Mouse (Mus musculus): ENCODE results near the gene Lman2.

Gene Lman2

DNA sequence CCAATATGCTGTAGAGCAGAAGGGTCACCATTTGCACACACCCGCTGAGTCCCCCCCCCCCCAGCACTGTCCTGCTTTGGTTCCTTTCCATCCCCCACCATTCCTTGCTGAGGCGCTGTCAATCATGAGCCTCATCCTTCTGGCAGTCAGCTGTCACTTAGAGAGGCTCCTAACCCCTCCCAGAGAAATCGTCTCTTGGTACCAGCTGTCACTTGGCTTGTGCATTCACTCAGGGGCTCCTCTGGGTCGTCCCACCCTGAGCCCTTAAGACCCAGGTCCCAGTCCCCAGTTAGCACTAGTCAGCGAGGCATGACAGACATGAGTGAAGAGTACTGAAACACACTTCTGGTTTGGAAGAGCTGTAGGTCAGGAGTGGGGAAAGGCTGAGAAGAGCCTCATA, 9.2 kb upstream of the Lman2 start:
- CTCF ChIA-PET = interaction anchor here (0.7 kb wide), 1 partner anchor 45 kb away, joined by 3 read pairs; no protein-coding TSS in a partner anchor

DNA sequence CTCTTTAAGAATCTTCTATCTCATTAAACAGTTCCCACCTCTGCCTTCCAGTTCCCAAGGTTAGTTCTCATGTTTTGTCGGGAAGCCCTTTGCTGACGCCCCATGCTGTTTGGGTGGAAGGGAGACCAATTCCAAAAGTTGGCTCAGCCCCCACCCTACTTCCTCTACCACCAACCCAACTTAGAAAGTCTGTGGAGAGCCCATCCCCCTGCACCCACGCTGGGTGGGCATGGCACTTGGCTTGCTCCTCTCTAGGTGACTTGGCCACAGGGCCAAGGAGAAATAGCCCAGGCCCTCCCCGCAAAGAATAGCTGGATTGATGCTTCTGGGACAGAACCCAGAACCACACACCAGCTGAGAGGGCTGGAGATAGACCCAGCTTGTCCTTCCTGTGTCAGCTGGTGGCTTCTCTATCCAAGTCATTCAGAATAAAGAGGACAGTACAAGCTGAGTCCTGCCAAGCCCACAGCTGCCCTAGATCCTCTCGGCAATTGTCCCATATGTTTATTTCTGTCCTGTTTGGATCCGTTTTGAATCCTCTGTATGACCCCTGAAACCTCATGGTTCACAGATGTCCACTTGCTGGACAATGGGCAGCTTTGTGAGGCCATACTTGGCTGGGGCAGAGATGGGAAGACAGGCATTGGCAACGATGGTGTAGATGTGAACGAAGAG, 8.6 kb upstream of the Lman2 start:
- CTCF ChIA-PET = no interaction called here

DNA sequence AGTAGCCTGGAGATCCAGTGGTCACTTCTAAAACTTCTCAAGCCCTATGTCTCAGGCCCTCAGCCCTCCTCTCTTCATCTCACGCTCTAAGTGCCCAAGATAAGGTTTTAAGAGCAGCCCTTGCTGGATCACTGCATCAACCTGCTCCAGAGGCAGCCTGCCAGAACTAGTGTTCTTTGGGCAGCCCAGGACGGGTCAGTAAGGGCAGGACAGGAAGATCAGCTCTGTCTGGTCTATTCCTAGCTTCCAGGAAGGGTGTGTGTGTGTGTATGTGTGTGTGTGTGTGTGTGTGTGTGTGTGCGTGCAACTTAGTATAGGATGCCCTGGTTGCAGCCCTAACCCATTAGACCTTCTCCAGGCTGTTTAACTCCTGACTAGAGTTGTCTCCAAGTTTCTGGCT, 7.7 kb upstream of the Lman2 start:
- CTCF ChIA-PET = no interaction called here

- CTCF ChIA-PET = no interaction called here
Measured at GRCm38 (mm10) chr13:55369531-55370114, 7.0 kb upstream of the Lman2 start, which contains the start of gene Rgs14. Rgs14 (plus strand) TSS chr13:55369732.

DNA sequence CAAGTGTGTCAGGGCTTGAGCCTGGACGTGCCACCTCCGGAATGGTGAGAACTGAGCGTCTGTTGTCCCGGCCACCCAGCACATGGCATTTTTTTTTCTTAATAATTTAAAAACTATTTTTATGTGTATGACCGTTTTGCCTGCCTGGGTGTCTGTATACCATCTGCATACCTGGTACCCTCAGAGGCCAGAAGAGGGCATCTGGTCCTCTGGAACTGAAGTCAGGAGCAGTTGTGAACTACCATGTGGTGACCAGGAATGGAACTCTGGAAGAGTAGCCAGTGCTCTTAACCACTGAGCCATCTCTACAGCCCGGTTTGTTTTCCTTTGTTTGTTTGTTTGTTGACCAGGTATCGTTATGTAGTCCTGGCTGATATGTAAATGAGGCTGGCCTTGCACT, 5.8 kb upstream of the Lman2 start:
- CTCF ChIA-PET = no interaction called here

- CTCF ChIA-PET = no interaction called here
Measured at GRCm38 (mm10) chr13:55361974-55362452, 570 bp downstream of the Lman2 start.

DNA sequence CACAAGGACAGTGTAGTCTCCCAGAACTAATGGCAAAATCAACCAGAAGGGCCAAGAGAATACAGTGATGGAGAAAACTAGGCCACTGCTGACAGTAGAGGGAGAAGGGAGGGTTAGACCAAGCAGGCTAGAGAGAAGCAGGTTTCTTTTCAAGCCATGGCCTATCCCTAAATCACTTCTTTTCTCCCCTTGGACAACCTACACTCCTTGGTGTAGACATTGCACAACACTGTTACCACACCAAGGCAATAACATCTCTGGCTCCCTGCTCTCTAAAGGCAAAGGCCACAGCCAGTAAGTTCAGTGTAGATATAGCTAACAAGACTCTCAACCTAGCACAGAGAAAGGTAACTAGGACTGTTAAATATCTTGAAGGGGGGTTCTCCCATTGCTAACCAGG, 1.4 kb downstream of the Lman2 start:
- CTCF ChIA-PET = no interaction called here

- CTCF ChIA-PET = no interaction called here
Measured at GRCm38 (mm10) chr13:55346745-55347144, 15.8 kb downstream of the Lman2 start.

DNA sequence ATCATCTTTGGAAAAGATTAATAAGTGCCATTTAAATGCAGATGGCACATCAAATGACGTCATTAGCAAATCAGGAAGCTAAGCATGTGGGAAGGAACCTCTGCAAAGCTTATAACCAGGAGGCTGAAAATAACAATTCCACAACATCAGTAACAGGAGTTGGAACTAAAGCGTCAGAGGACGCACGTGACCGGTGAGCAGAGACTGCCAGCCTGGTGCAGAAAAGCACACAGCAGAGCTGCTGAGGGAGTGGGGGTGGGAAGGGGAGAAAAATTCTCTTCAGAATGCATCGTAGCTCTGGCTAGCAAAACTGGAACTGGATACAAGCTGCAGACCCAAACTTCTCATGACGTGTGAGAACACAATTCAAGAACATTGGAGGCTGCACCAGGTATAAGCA, 18.3 kb downstream of the Lman2 start:
- CTCF ChIA-PET = no interaction called here

GRCm38 (mm10) chr13:55342469-55342868, 20.1 kb downstream of the Lman2 start:
- CTCF ChIA-PET = no interaction called here

- CTCF ChIA-PET = no interaction called here
Measured at GRCm38 (mm10) chr13:55339259-55339658, 23.3 kb downstream of the Lman2 start.

DNA sequence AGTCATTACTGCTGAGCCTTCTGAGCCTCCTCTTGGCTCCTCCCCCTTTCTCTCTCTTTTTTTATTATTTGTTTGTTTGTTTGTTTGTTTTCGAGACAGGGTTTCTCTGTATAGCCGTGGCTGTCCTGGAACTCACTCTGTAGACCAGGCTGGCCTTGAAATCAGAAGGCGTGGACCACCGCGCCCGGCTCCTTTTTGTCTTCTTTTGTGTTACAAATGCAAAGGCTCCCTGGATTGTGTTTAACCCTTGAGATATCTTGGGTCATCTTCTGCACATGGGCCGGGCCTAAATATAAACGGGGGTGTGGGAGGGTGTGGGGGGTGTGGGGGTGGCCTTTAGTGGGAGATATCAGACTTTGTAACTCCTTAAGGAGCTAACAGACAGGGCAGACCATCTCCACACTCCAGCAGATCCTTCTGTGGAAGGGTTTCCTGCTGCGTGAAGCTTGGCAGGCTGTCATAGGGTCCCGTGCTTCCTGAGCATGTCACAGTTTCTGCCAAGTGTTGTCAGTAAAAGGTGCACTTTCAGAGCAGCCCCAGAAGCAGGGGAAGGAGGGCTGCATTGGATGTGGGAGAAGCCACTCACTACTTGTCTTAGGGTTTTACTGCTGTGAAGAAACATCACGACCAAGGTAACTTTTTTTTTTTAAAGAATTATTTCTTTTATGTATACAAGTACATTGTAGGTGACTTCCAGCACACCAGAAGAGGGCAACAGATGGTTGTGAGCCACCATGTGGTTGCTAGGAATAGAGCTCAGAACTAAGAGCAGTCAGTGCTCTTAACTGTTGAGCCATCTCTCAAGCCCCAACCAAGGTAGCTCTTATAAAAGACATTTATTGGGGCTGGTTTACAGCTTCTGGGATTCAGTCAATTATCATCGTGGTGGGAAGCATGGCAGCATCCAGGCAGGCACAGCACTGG, 24.2 kb downstream of the Lman2 start:
- CTCF ChIA-PET = no interaction called here

DNA sequence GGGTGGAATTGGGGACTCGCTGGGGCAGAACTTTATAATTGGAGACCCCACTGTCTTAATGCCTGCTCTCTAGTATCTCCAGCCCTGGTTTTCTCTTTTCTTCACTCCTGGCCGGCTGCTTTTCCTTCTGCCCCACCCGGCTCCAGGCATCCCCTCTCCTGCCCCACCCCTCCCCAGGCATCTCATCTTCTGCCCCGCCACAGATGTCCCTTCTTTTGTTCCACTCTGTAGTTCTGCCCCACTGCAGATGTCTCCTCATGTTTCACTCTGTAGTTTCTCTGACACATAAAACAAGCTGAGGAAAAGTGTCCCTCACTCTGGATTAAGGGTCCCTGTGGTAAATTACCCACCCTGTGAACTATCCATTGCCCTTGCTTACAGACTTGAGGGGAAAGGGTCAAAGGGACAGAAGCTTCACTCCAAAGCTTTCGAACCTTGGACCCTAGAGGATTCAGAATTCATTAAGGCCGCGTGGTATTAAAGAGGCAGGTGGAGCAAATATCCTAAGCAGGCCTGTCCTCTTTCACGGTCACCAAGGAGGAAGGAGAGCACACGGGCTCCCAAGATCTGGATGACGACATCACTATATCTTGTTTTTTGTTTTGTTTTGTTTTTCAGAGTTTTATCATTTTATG, 25.1 kb downstream of the Lman2 start:
- CTCF ChIA-PET = no interaction called here

- CTCF ChIA-PET = no interaction called here
Measured at GRCm38 (mm10) chr13:55335701-55336100, 26.9 kb downstream of the Lman2 start.

- CTCF ChIA-PET = no interaction called here
Measured at GRCm38 (mm10) chr13:55332331-55332730, 30.3 kb downstream of the Lman2 start.

DNA sequence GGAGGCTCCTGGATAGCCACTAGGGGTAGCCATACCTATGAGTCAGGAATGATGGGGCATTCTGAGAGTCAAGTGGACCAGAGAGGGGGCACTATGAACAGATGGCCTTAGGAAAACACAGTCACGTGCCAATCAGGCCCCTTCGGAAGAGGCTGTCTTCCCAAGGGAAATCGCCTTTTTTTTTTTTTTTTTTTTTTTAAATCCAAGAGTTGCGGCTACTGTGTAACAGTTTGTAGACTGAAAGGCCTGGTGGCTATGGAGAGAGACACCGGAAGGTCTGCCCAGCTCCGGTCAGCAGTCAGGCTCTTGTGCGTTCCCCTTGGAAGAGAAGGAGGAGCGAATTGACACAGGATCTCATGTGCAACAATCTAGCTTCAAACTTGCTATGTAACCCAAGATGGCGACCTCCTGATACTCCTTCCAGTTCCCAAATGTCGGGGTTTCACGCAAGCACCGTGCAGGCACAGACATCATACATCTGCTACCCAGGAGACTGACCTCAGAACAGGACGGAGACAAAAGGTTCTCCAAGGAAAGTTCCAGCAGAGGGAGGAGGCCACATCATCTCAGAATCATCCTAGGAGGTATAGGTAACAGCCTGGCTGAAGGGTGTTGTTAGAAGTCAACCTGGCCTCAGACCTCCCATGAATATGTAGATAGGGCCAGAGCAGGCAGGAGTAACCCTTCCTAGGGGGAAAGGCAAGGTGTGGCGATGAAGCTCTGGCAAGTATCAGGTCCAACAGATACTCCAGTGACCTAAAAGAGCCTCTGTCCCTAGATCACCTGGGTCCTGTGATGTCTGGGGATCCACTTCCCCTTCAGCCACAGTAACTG, 31.8 kb downstream of the Lman2 start:
- CTCF ChIA-PET = no interaction called here

- CTCF ChIA-PET = interaction anchor here (0.8 kb wide), 1 partner anchor 209 kb away, joined by 4 read pairs; no protein-coding TSS in a partner anchor
Measured at GRCm38 (mm10) chr13:55329683-55330566, 32.7 kb downstream of the Lman2 start, which contains the start of gene Mxd3. Mxd3 (minus strand) TSS chr13:55329823.

DNA sequence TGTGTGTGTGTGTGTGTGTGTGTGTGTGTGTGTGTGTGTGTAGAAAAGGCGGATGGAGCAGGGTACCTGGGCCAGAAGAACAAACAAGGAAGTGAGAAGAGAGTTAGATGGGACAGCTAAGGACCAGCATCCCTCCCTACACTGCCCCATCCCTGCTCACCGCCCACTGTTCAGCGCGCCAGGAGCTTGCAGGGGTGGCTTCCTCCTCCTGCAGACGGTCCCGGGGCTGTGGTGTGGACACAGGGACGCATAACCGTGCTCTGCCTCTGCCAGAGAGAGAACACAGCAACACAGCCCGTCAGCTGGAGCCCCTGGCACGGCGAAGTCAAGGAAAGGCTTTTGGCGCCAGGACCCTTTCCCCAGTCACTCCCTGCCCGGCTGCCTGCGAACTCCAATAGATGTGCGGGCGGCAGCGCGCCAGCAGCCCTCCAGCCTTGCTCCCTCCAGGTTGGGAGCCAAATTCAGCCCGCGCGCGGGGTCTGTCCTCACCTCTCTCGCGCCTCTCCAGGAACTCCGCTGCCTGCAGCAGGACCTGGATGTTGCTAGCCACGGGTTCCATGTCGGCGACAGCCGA, 33.4 kb downstream of the Lman2 start:
- CTCF ChIA-PET = interaction anchor here (0.8 kb wide), 1 partner anchor 209 kb away, joined by 4 read pairs; no protein-coding TSS in a partner anchor

DNA sequence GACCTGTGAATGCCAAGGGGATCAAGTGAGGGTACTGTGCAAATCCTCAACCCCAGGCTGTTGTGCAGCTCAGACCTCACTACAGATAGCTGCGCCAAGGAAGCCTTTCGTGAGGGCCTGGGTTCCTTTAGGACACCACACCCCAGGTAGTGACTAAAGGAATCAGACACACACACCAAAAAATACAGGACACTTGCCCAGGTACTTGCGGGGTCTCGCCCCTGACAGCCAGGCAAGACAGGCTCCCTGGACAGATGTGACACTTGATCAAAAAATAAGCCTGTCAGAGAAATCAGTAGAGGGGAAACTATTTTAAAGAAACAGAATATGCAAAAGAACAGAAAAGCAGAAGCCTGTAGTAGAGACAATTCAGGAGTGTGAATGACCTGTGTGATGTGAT, 33.9 kb downstream of the Lman2 start:
- CTCF ChIA-PET = interaction anchor here (0.8 kb wide), 1 partner anchor 210 kb away, joined by 4 read pairs; no protein-coding TSS in a partner anchor

DNA sequence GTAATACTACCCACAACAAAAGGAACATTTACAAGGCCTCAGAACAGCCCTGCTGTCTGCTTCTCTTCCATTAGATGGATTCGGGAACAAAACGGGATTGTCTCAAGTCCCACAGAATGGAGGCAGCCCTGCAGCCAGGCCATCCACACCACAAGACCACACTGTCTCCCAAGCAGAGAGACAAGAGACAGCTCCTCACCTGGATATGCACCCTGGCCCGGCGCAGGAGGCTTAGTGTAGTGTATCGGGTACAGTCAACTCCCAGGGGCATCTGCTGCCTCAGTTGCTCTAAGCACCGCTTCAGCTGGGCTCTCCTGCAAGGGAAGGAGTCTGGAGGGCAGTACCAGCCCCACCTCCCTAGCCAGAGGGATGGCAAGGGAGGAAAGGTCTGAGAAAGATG, 34.4 kb downstream of the Lman2 start:
- CTCF ChIA-PET = no interaction called here
